Mouse (Mus musculus) stomach, postnatal 0 days (tissue): ENCODE results near the gene Gpr75.

Source experiments
- CTCF ChIP-seq: IDR thresholded peaks from 2 replicates; pipeline ENCODE4 v1.5.1; 2016; ENCODE audit warnings: antibody characterized with exemption, low read depth, mild to moderate bottlenecking, moderate library complexity
- EP300 ChIP-seq: optimal IDR thresholded peaks from 2 replicates; pipeline ENCODE3; 2016; ENCODE audit warnings: antibody characterized with exemption

- TF ChIP-seq CTCF (no peak), EP300 (no peak)
Observed at GRCm38 (mm10) chr11:30838793-30839192, 46.4 kb upstream of the Gpr75 start.
